Comparison of ENCODE assay signal across 10 mouse cellular contexts in the genomic region with DNA sequence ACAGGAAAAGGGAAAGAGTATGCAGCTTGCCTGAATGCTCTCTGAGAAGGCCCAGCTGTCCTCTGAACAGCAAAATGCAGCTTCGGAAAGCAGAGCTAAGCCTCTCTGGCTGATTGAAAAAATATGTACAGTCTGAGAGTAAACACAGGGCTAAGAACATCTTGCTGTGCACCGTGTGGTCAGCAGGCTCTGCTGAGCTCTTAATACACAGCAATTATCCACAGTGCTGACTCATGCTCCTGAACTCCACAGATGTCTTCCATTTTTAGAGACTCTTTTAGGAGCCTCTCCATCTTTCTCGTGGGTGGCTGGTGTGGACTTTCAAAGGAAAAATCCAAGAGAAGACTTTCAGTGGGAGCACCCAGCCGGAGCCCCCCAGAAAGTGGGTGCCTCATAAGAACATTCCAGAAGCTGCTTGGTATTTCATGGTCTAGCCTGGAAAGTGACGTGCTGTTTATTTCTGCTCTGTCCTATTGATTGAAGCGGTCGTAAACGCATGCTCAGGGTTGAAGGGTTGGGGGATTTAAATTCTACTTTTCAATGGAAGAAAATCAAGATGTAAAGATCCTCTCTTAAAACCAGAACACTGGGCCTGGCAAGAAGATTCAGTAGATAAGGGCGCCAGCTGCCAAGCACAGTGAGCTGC.
DNase-seq lines count a peak whose midpoint lies in the region; ATAC-seq and TF ChIP-seq lines count a peak whose summit lies in the region.
"Had no signal": no experiment of that assay in that cellular context is flagged by ENCODE, and none has a peak within 500 bp of the region (broad histone marks: within the 10 kb centered on the region; RNA-seq: fewer than 3 reads in every experiment).

No protein-coding gene starts in this region.

- peaks cover 29% of the 10 kb centered on the region for H3K4me1 ChIP-seq in embryonic facial prominence, embryonic 12.5 days
- H3K4me1 ChIP-seq in small intestine, adult 2 months (ENCODE audit: control insufficient read depth, insufficient read depth, insufficient read length, low read length): no peaks in the 10 kb centered on the region

- DNase-seq in layer of hippocampus, adult 8-10 months (ENCODE audit: low spot score in 2 of 2): peak; percentile 12 to 22
- DNase-seq in layer of hippocampus, postnatal 10 days (ENCODE audit: low spot score in 2 of 2): no peak
- DNase-seq in left cerebral cortex, adult 2 months (ENCODE audit: extremely low spot score in 1 of 2, low spot score in 2 of 2): peak in 1 of 2 experiments; percentile 16
- no peak for DNase-seq in testis, postnatal 10 days (ENCODE audit: low spot score)
- no peak for DNase-seq in thymus, postnatal 25 days
- DNase-seq: gastrocnemius, postnatal 36 days; thymus, adult 18-20 months had no signal

- intact Hi-C loops in left cerebral cortex, adult 2 months (cut with DNase I): no loop called here

- peak overlapping the region; percentile 56 for H3K27ac ChIP-seq in embryonic facial prominence, embryonic 12.5 days
- H3K27ac ChIP-seq in left cerebral cortex, adult 2 months: peak overlapping the region; percentile 30; the same call in 1 of the 2 replicates
- H3K27ac ChIP-seq in small intestine, adult 2 months (ENCODE audit: insufficient read depth, low read depth, low read length): peak overlapping the region; percentile 35
- H3K27ac ChIP-seq: midbrain, embryonic 13.5 days had no signal

- no peaks in the 10 kb centered on the region for H3K36me3 ChIP-seq in embryonic facial prominence, embryonic 12.5 days
- H3K36me3 ChIP-seq in small intestine, adult 2 months (ENCODE audit: control insufficient read depth, insufficient read depth, low read length): no peaks in the 10 kb centered on the region
- H3K36me3 ChIP-seq: midbrain, embryonic 13.5 days had no signal

- TF ChIP-seq POLR2A in small intestine, adult 2 months (IDR thresholded peaks at IDR 0.05; ENCODE audit: low read depth, low read length): no peak

- WGBS in embryonic facial prominence, embryonic 12.5 days: 54% methylated on average over 9 of the region's 9 CpGs
- 59% methylated on average over 9 of the region's 9 CpGs for WGBS in small intestine, adult 2 months

- no peak overlapping the region for H3K9ac ChIP-seq in embryonic facial prominence, embryonic 12.5 days
- H3K9ac ChIP-seq: midbrain, embryonic 13.5 days had no signal

- ATAC-seq in embryonic facial prominence, embryonic 12.5 days (ENCODE audit: insufficient number of reproducible peaks, insufficient read depth, low FRiP score, low TSS enrichment): peak; percentile 67; the same call in 1 of the 2 replicates
- ATAC-seq: midbrain, embryonic 13.5 days had no signal

- no peak for TF ChIP-seq CTCF in left cerebral cortex, adult 2 months (IDR thresholded peaks at IDR 0.05)
- no peak for TF ChIP-seq CTCF in small intestine, adult 2 months (IDR thresholded peaks at IDR 0.05; ENCODE audit: extremely low read depth, insufficient read length, insufficient replicate concordance, low read depth, low read length)

- H3K4me2 ChIP-seq in embryonic facial prominence, embryonic 12.5 days (replicated peaks): no peak overlapping the region
- H3K4me2 ChIP-seq: midbrain, embryonic 13.5 days had no signal

- no peak overlapping the region for H3K4me3 ChIP-seq in embryonic facial prominence, embryonic 12.5 days
- no peak overlapping the region for H3K4me3 ChIP-seq in left cerebral cortex, adult 2 months
- H3K4me3 ChIP-seq in small intestine, adult 2 months (ENCODE audit: low read depth, low read length): no peak overlapping the region
- H3K4me3 ChIP-seq: midbrain, embryonic 13.5 days had no signal

- H3K27me3 ChIP-seq in embryonic facial prominence, embryonic 12.5 days: no peaks in the 10 kb centered on the region
- H3K27me3 ChIP-seq in small intestine, adult 2 months (ENCODE audit: control insufficient read depth, insufficient read depth, low read length): no peaks in the 10 kb centered on the region
- H3K27me3 ChIP-seq: midbrain, embryonic 13.5 days had no signal

- no peaks in the 10 kb centered on the region for H3K9me3 ChIP-seq in embryonic facial prominence, embryonic 12.5 days
- H3K9me3 ChIP-seq: midbrain, embryonic 13.5 days had no signal

Comparison
In these comparisons a context has a peak if more than half of its experiments do, and no peak if none do; other contexts are left out.
1. DNase-seq: peak in layer of hippocampus, adult 8-10 months (2 of 2); none in layer of hippocampus, postnatal 10 days (0 of 2), testis, postnatal 10 days (single experiment) and thymus, postnatal 25 days (single experiment).
2. Peak in every context shown above with its lines, with median percentiles within 50 percentile points of each other: H3K27ac ChIP-seq.